Mouse (Mus musculus) liver, postnatal 0 days (tissue): ENCODE data around the gene Slc16a1.

Source experiments
- CTCF ChIP-seq: sonication (generic); IDR thresholded peaks from 2 replicates; pipeline ENCODE4 v1.5.1; 2016; ENCODE audit warnings: antibody characterized with exemption, low read depth
- EP300 ChIP-seq: IDR thresholded peaks from 2 replicates; pipeline ENCODE4 v1.6.1; 2016; ENCODE audit warnings: antibody characterized with exemption, low read depth, mild to moderate bottlenecking

DNA sequence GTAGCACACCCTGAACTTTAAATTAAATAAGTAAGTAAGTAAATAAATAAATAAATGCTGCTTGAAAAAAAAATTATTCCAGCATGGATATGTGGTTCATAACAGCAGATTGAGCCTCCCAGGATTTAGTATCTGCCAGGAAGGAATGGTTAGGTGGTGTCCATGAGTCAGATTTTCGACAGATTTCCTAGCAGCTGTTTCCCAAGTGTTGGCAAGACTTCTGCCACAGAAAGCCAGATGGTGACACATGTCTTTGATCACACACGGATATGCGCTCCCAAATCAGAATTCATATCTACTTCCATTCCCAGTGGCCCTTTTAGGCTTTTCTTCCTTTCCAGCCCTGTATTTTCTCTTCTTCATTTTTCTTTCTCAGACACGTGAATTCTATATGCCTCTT is 28.5 kb downstream of the Slc16a1 start:
- TF ChIP-seq CTCF: no peak
- TF ChIP-seq EP300: no peak
